Mouse (Mus musculus) forebrain, embryonic 15.5 days (tissue): ENCODE measurements around the gene Acsl6. TPM values are rescaled to one million over a fixed set of nuclear protein-coding genes. Genes with fewer than 3 reads are reported as not detected.
"Not testable (repeated sequence)": the region's sequence is repeated elsewhere in the genome, so short reads cannot be mapped to it uniquely, and the experiment has no call there.

Experiments
- ATAC-seq: fragments of 200-750 bp; cut with Nextera tagmentation; replicated peaks from 2 replicates; pipeline ENCODE4 v1.8.0; 2017; ENCODE audit warnings: mild to moderate bottlenecking, moderate TSS enrichment, moderate library complexity
- H3K27ac ChIP-seq: fragments of 300-500 bp; sonication (generic); replicated peaks from 2 replicates; pipeline ENCODE4 v1.5.1; 2015; ENCODE audit warnings: mild to moderate bottlenecking, inconsistent platforms
- H3K27me3 ChIP-seq: fragments of 300-500 bp; sonication (generic); 2 replicates; pipeline ENCODE4 v1.6.1; 2015; ENCODE audit warnings: inconsistent platforms
- H3K36me3 ChIP-seq: fragments of 300-500 bp; sonication (generic); 2 replicates; pipeline ENCODE4 v1.6.1; 2015; ENCODE audit warnings: mild to moderate bottlenecking, inconsistent platforms
- H3K4me1 ChIP-seq: fragments of 300-500 bp; sonication (generic); 2 replicates; pipeline ENCODE4 v1.6.1; 2015; ENCODE audit warnings: inconsistent platforms
- H3K4me2 ChIP-seq: fragments of 300-500 bp; sonication (generic); replicated peaks from 2 replicates; pipeline ENCODE4 v1.6.1; 2015; ENCODE audit warnings: mild to moderate bottlenecking, inconsistent platforms
- H3K4me3 ChIP-seq: fragments of 300-500 bp; sonication (generic); 2 replicates; pipeline ENCODE4 v1.5.1; 2015; ENCODE audit warnings: mild to moderate bottlenecking, inconsistent platforms
- H3K9ac ChIP-seq: fragments of 300-500 bp; sonication (generic); replicated peaks from 2 replicates; pipeline ENCODE4 v1.6.1; 2015; ENCODE audit warnings: mild to moderate bottlenecking, inconsistent platforms
- H3K9me3 ChIP-seq: fragments of 300-500 bp; sonication (generic); 2 replicates; pipeline ENCODE4 v1.6.1; 2016; ENCODE audit warnings: inconsistent platforms
- whole genome bisulfite sequencing: fragments of 180-500 bp; shearing (Covaris S2); methylation state at CpG from one replicate; pipeline ENCODE4 v1.1.7; 2015; ENCODE audit warnings: mixed read lengths; 5-methylcytosine and 5-hydroxymethylcytosine counted together
- polyA plus RNA-seq: library from polyadenylated mRNA; unstranded; fragments of >200 nt; fragmentation: Nextera tagmentation; extraction: Ambion mirVana; gene quantifications from 2 replicates; pipeline ENCODE4 v1.2.1, GENCODE M21; 2015

Gene Acsl6
- polyA plus RNA-seq, 1 experiment from 2014 or later = 37.2 TPM

DNA sequence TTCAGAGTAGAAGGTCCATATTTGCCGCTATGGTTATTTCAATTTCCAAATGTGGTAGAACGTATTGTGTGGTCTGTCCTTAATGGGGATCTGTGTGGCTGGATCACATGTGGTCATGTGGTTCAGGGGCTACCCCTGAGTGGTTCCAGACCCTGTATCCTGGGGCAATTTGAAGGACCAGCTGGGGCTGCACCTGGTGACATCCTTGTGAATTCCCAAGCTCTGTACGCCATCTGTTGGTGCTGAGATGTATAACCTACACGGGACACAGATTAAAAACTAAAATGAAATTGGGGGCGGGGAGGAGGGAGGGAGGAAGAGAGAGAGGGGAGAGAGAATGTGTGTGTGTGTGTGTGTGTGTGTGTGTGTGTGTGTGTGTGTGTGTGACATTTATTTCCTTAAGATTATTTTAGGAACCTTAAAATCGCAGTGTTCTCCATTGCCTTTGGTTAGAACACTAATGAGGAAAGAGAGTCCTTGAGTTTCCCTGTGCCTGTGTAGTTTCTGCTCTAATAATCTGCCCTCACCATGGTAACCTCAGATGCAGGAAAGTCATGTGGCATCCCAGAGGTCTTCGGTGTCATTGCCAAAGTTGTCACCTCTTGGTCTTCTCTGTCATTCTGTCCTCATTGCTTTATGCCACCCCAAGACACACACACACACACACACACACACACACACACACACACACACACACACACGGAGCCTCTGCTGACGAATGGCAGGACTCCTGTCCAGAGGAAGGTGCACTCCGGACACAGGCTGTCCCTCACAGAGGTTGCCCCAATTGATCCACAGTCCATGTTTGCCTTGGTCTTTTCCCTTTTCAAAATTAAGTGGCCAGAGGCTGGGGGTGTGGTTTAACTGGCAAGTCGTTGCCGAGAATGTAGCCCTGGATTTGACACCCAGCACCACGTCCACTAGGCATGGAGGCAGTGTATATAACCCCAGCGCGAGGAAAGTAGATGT, 51.3 kb downstream of the Acsl6 start:
- Histone ChIP-seq H3K27ac (no peak overlapping the region), H3K9me3 (no peaks in the 10 kb centered on the region), H3K27me3 (no peaks in the 10 kb centered on the region), H3K36me3 (peaks cover 23% of the 10 kb centered on the region; the same call in 1 of the 2 replicates), H3K4me3 (no peak overlapping the region), H3K4me1 (peaks cover 10% of the 10 kb centered on the region), H3K4me2 (no peak overlapping the region), H3K9ac (no peak overlapping the region)
- peak; percentile 76; the same call in 1 of the 2 replicates for ATAC-seq
- whole genome bisulfite sequencing = 45% methylated on average over 15 of the region's 15 CpGs

GRCm38 (mm10) chr11:54355564-54355955, 52.0 kb downstream of the Acsl6 start:
- H3K27me3 ChIP-seq = no peaks in the 10 kb centered on the region
- 78% methylated on average over 7 of the region's 7 CpGs for WGBS
- no peak overlapping the region for H3K4me3 ChIP-seq
- no peak overlapping the region for H3K9ac ChIP-seq
- no peak overlapping the region for H3K27ac ChIP-seq
- H3K4me2 ChIP-seq = no peak overlapping the region
- peaks cover 10% of the 10 kb centered on the region for H3K4me1 ChIP-seq
- no peaks in the 10 kb centered on the region for H3K9me3 ChIP-seq
- no peak for ATAC-seq
- peaks cover 20% of the 10 kb centered on the region; the same call in 1 of the 2 replicates for H3K36me3 ChIP-seq

DNA sequence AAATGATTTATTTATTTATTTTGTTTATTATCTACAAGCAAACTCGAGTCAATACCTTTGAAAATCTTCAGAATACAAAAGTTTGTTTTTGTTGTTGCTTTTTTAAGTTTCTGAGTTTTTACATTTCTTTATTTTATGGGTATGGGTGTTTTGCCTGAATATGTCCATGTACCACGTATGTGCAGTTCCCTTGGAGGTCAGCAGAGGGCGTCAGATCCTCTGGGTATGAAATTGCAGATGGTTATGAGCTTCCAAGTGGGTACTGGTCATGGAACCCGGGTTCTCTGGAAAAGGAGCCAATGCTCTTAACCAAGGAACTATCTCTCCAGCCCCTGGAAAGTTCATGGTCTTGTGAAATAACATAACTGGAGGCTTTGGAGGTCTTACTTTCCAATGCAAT, 53.1 kb downstream of the Acsl6 start:
- WGBS = 66% methylated on average over 4 of the region's 4 CpGs
- Histone ChIP-seq H3K4me2 (no peak overlapping the region), H3K27me3 (no peaks in the 10 kb centered on the region), H3K36me3 (peaks cover 21% of the 10 kb centered on the region), H3K4me1 (peaks cover 10% of the 10 kb centered on the region), H3K9ac (no peak overlapping the region), H3K4me3 (no peak overlapping the region), H3K9me3 (no peaks in the 10 kb centered on the region), H3K27ac (no peak overlapping the region)
- no peak for ATAC-seq

DNA sequence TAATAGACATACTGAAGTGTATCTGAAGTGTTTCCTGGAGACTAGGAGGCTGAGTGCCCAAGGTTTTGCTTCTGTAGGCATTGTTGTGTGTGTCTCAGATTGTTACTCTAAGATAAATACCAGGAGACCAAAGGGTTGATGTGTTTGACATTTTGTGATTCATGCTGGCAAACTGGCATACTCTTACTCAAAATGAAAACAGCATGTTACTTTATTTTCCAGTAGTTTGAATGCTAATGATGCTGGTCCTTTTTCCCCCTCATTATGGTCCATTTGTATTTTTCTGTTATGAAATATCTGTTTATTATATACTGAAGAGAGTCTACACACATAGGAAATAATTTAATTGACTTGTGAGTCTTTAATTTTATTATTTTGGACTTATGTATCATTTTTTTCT, 69.0 kb downstream of the Acsl6 start:
- Histone ChIP-seq H3K36me3 (no peaks in the 10 kb centered on the region), H3K27ac (no peak overlapping the region), H3K4me3 (no peak overlapping the region), H3K9me3 (no peaks in the 10 kb centered on the region), H3K4me1 (no peaks in the 10 kb centered on the region), H3K27me3 (no peaks in the 10 kb centered on the region), H3K4me2 (no peak overlapping the region), H3K9ac (no peak overlapping the region)
- no peak for ATAC-seq

GRCm38 (mm10) chr11:54390386-54390785, 86.8 kb downstream of the Acsl6 start:
- H3K9ac ChIP-seq = no peak overlapping the region
- H3K4me1 ChIP-seq = no peaks in the 10 kb centered on the region
- no peaks in the 10 kb centered on the region for H3K9me3 ChIP-seq
- no peak for ATAC-seq
- H3K4me2 ChIP-seq = no peak overlapping the region
- H3K36me3 ChIP-seq = no peaks in the 10 kb centered on the region
- 82% methylated on average over 8 of the region's 8 CpGs for WGBS
- H3K4me3 ChIP-seq = no peak overlapping the region
- H3K27ac ChIP-seq = no peak overlapping the region
- no peaks in the 10 kb centered on the region for H3K27me3 ChIP-seq

GRCm38 (mm10) chr11:54391326-54391725, 87.7 kb downstream of the Acsl6 start:
- WGBS = 87% methylated on average over 4 of the region's 4 CpGs
- Histone ChIP-seq H3K36me3 (no peaks in the 10 kb centered on the region), H3K27me3 (no peaks in the 10 kb centered on the region), H3K4me2 (no peak overlapping the region), H3K4me3 (no peak overlapping the region), H3K9me3 (no peaks in the 10 kb centered on the region), H3K9ac (no peak overlapping the region), H3K4me1 (no peaks in the 10 kb centered on the region), H3K27ac (no peak overlapping the region)
- ATAC-seq = no peak

- no peak for ATAC-seq
- Histone ChIP-seq H3K4me3 (no peak overlapping the region), H3K27me3 (no peaks in the 10 kb centered on the region), H3K9me3 (no peaks in the 10 kb centered on the region), H3K36me3 (no peaks in the 10 kb centered on the region), H3K4me2 (no peak overlapping the region), H3K9ac (no peak overlapping the region), H3K27ac (no peak overlapping the region), H3K4me1 (no peaks in the 10 kb centered on the region)
- 82% methylated on average over 1 of the region's 1 CpGs for WGBS
Measured at GRCm38 (mm10) chr11:54396686-54397085, 93.1 kb downstream of the Acsl6 start.

DNA sequence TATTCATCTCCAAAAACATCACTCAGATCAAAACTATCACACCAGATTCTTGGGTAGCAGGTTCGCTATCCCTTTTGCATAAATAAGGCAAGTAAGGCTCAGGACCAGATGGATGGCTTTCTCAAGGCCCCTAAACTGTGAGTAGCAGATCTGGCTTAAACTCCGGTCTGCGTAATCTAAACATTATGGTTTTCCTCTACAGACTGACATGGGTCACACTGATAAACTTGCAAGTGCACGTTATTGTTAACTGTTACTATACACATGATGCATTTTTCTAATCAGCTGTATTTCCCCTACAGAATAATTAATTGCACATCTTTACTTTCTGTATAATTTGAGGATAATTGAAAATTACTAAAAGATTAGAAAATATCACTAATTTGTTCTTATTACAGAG, 94.5 kb downstream of the Acsl6 start:
- Histone ChIP-seq H3K4me3 (no peak overlapping the region), H3K9ac (no peak overlapping the region), H3K9me3 (no peaks in the 10 kb centered on the region), H3K4me2 (no peak overlapping the region), H3K27ac (no peak overlapping the region), H3K27me3 (no peaks in the 10 kb centered on the region), H3K36me3 (no peaks in the 10 kb centered on the region), H3K4me1 (no peaks in the 10 kb centered on the region)
- 85% methylated on average over 4 of the region's 4 CpGs for WGBS
- no peak for ATAC-seq

DNA sequence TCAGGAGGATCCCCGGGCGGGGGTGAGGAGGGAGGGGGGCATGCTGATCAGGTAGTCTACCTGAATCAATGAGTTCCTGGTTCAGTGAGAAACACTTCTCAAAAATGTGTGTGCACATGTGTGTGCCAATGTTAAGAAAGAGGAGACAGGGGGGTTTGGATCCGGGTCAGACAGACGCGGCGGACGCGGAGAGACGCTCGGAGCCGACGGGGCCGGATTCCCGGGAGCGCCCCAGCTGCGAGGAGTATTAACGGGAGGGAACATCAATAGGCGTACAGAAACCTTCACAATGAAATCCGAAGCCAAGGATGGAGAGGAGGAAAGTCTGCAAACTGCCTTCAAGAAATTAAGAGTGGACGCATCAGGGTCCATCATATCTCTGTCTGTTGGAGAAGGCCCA, 97.2 kb downstream of the Acsl6 start:
- not testable (repeated sequence) for H3K4me3 ChIP-seq, H3K27ac ChIP-seq, H3K9me3 ChIP-seq, H3K4me2 ChIP-seq, ATAC-seq, H3K4me1 ChIP-seq, H3K27me3 ChIP-seq, H3K9ac ChIP-seq, H3K36me3 ChIP-seq
- 94% methylated on average over 20 of the region's 20 CpGs for WGBS

DNA sequence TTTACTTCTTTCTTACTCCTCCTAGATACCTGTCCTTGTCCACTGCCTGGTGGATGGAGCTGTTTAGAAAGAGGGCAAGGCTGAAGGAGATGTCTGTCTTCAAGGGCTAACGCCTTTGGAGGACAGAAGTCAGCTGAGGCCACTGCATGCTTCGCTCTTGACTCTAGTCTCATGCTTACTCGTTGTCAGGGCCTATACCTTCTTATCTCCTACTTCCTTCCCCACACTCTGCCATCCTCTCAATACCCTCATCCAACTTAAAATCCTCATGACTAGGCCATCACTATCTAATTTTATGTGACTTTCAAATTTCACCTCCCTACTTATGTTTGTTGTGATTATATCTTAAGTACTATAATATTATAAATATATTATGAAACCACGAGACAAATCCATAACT, 101.3 kb downstream of the Acsl6 start:
- Histone ChIP-seq H3K4me2 (no peak overlapping the region), H3K9me3 (no peaks in the 10 kb centered on the region), H3K36me3 (no peaks in the 10 kb centered on the region), H3K27ac (no peak overlapping the region), H3K4me3 (no peak overlapping the region), H3K4me1 (no peaks in the 10 kb centered on the region), H3K9ac (no peak overlapping the region), H3K27me3 (no peaks in the 10 kb centered on the region)
- 83% methylated on average over 4 of the region's 4 CpGs for WGBS
- ATAC-seq = no peak

GRCm38 (mm10) chr11:54406930-54407546, 103.4 kb downstream of the Acsl6 start:
- Histone ChIP-seq H3K27ac (no peak overlapping the region), H3K36me3 (no peaks in the 10 kb centered on the region), H3K4me1 (no peaks in the 10 kb centered on the region), H3K4me2 (no peak overlapping the region), H3K27me3 (no peaks in the 10 kb centered on the region), H3K9me3 (no peaks in the 10 kb centered on the region), H3K9ac (no peak overlapping the region), H3K4me3 (no peak overlapping the region)
- no peak for ATAC-seq
- 91% methylated on average over 4 of the region's 4 CpGs for whole genome bisulfite sequencing

GRCm38 (mm10) chr11:54410612-54411011, 107.0 kb downstream of the Acsl6 start:
- no peak for ATAC-seq
- Histone ChIP-seq H3K4me2 (no peak overlapping the region), H3K9me3 (no peaks in the 10 kb centered on the region), H3K27ac (no peak overlapping the region), H3K9ac (no peak overlapping the region), H3K4me1 (no peaks in the 10 kb centered on the region), H3K27me3 (no peaks in the 10 kb centered on the region), H3K4me3 (no peak overlapping the region), H3K36me3 (no peaks in the 10 kb centered on the region)
